9 mouse cellular contexts compared by ENCODE assay signal in the genomic region with DNA sequence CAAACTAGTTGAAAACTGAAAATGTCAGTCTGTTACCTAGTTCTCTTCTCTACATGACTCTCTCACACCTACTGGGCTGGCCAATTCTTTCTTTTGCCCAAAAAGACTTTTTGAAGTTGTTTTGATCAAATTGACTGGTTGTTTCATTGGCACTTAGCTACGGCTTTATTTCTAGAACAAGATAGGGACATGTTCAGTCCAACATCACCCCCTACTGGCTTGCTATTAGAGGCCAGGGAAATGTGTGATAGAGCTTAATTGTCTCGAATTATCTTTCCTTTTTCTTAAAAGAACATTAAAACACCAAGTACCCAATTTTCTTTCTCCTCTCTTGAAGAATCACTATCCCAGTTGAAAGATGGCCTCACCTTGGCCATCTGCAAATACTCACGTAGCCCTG.
DNase-seq lines count a peak whose midpoint lies in the region; ATAC-seq and TF ChIP-seq lines count a peak whose summit lies in the region.
"Had no signal": no experiment of that assay in that cellular context is flagged by ENCODE, and none has a peak within 500 bp of the region (broad histone marks: within the 10 kb centered on the region; RNA-seq: fewer than 3 reads in every experiment).

No protein-coding gene starts in this region.

- H3K27me3 ChIP-seq in midbrain, postnatal 0 days (ENCODE audit: insufficient read depth, low read length), result no peaks in the 10 kb centered on the region
- peaks cover 6% of the 10 kb centered on the region for H3K27me3 ChIP-seq in midbrain, embryonic 16.5 days (ENCODE audit: control insufficient read depth, insufficient read depth, low read depth, low read length)
- peaks cover 21% of the 10 kb centered on the region for H3K27me3 ChIP-seq in forebrain, embryonic 12.5 days

- no peak overlapping the region for H3K27ac ChIP-seq in midbrain, postnatal 0 days (ENCODE audit: low read depth, low read length)
- no peak overlapping the region for H3K27ac ChIP-seq in midbrain, embryonic 16.5 days (ENCODE audit: low read length)
- no peak overlapping the region for H3K27ac ChIP-seq in forebrain, embryonic 12.5 days
- H3K27ac ChIP-seq: macrophage had no signal

- no peaks in the 10 kb centered on the region for H3K4me1 ChIP-seq in midbrain, postnatal 0 days (ENCODE audit: insufficient read depth, low read length)
- H3K4me1 ChIP-seq in midbrain, embryonic 16.5 days (ENCODE audit: control insufficient read depth, insufficient read depth, low read length), result no peaks in the 10 kb centered on the region
- H3K4me1 ChIP-seq in forebrain, embryonic 12.5 days, result no peaks in the 10 kb centered on the region

- H3K9ac ChIP-seq in midbrain, postnatal 0 days (replicated peaks; ENCODE audit: low read length, poor library complexity, severe bottlenecking), result no peak overlapping the region
- H3K9ac ChIP-seq in midbrain, embryonic 16.5 days (ENCODE audit: low read depth, low read length), result no peak overlapping the region
- H3K9ac ChIP-seq in forebrain, embryonic 12.5 days, result no peak overlapping the region

- TF ChIP-seq CTCF in midbrain, postnatal 0 days (IDR thresholded peaks at IDR 0.05), result peak; percentile 72

- peak; percentile 2 for DNase-seq in gastrocnemius, postnatal 10 days
- no peak for DNase-seq in gastrocnemius, adult 8-10 months (ENCODE audit: low spot score in 2 of 2)
- peak; percentile 53 for DNase-seq in midbrain, postnatal 0 days (ENCODE audit: low spot score)
- peak; percentile 2 for DNase-seq in forelimb bud, embryonic 11.5 days (ENCODE audit: low read depth, low spot score)
- DNase-seq in right cerebral cortex, postnatal 4 days, result peak; percentile 2
- no peak for DNase-seq in neural tube, embryonic 10.5 days (ENCODE audit: extremely low spot score, low spot score)

- WGBS in midbrain, postnatal 0 days, result 48% methylated on average over 3 of the region's 3 CpGs
- WGBS in midbrain, embryonic 16.5 days, result 54% methylated on average over 3 of the region's 3 CpGs
- 50% methylated on average over 3 of the region's 3 CpGs for WGBS in forebrain, embryonic 12.5 days

- no peak overlapping the region for H3K4me2 ChIP-seq in midbrain, postnatal 0 days (ENCODE audit: low read depth, low read length, poor library complexity, severe bottlenecking)
- no peak overlapping the region for H3K4me2 ChIP-seq in midbrain, embryonic 16.5 days (ENCODE audit: low read length)
- no peak overlapping the region for H3K4me2 ChIP-seq in forebrain, embryonic 12.5 days

- no peak overlapping the region for H3K4me3 ChIP-seq in midbrain, postnatal 0 days (ENCODE audit: low read depth, low read length)
- H3K4me3 ChIP-seq in midbrain, embryonic 16.5 days (ENCODE audit: low read depth, low read length), result no peak overlapping the region
- H3K4me3 ChIP-seq in forebrain, embryonic 12.5 days (replicated peaks), result no peak overlapping the region

- ATAC-seq in midbrain, postnatal 0 days (ENCODE audit: low FRiP score), result no peak
- no peak for ATAC-seq in midbrain, embryonic 16.5 days
- no peak for ATAC-seq in forebrain, embryonic 12.5 days (ENCODE audit: low FRiP score)

- no peaks in the 10 kb centered on the region for H3K9me3 ChIP-seq in midbrain, postnatal 0 days (ENCODE audit: low read length)
- no peaks in the 10 kb centered on the region for H3K9me3 ChIP-seq in midbrain, embryonic 16.5 days (replicated peaks; ENCODE audit: control insufficient read depth, low read length, poor library complexity, severe bottlenecking)
- H3K9me3 ChIP-seq in forebrain, embryonic 12.5 days, result no peaks in the 10 kb centered on the region

- H3K36me3 ChIP-seq in midbrain, postnatal 0 days (ENCODE audit: insufficient read depth, low read length), result no peaks in the 10 kb centered on the region
- no peaks in the 10 kb centered on the region for H3K36me3 ChIP-seq in midbrain, embryonic 16.5 days (ENCODE audit: control insufficient read depth, insufficient read depth, low read length)
- H3K36me3 ChIP-seq in forebrain, embryonic 12.5 days (replicated peaks), result no peaks in the 10 kb centered on the region

Comparison
In these comparisons a context has a peak if more than half of its experiments do, and no peak if none do; other contexts are left out.
1. DNase-seq: peak in gastrocnemius, postnatal 10 days (single experiment), midbrain, postnatal 0 days (single experiment), forelimb bud, embryonic 11.5 days (single experiment) and right cerebral cortex, postnatal 4 days (single experiment); none in gastrocnemius, adult 8-10 months (0 of 2) and neural tube, embryonic 10.5 days (single experiment).